Mouse (Mus musculus) thymus, adult 2 months (tissue): Measurements from ENCODE around the gene Zfp37.

ENCODE experiments used
- CTCF ChIP-seq: fragments of 200-500 bp; IDR thresholded peaks from 2 replicates; pipeline ENCODE4 v1.5.1; 2012; ENCODE audit warnings: mild to moderate bottlenecking, control low read depth, low read length, moderate library complexity, borderline replicate concordance; ENCODE audit not compliant: control insufficient read depth, poor library complexity, insufficient read depth; ENCODE audit errors: extremely low read depth
- POLR2A ChIP-seq: fragments of 200-500 bp; IDR thresholded peaks from 2 replicates; pipeline ENCODE4 v1.6.1; 2012; ENCODE audit warnings: mild to moderate bottlenecking, low read length, control low read depth, moderate library complexity; ENCODE audit not compliant: control insufficient read depth, poor library complexity, insufficient read depth; ENCODE audit errors: extremely low read depth

DNA sequence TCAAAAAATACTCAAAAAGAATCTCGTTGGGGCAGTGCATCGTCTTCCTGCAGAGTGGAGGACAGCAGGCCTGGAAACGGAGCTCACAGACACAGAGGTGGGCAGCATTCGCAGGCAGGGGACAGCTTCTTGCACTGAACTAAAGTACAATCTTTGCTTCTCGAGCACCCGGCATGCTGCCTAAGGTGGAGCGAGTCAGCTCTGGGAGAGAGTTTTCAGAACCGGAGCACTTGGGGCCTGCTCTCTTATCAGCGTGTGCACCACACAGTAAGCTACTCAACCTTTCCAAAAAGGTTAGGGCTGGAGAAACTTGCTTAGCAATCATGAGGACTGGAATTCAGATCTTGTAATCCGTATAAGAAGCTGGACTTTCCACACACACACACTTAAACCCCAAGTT lies 45.8 kb upstream of the Zfp37 start:
- no peak for TF ChIP-seq CTCF
- TF ChIP-seq POLR2A, result no peak
